Mouse (Mus musculus) cerebellum, adult 2 months (tissue): Measurements from ENCODE around the gene Tmem104. TPM values are rescaled to one million over a fixed set of nuclear protein-coding genes. Genes with fewer than 3 reads are reported as not detected.

Source experiments
- DNase-seq, 2 experiments: peaks; one replicate each; pipeline ENCODE4 v3.0.0; 2021
- H3K27ac ChIP-seq: fragments of 200-500 bp; 2 replicates; pipeline ENCODE4 v1.5.1; 2012; ENCODE audit warnings: low read length, control low read depth, inconsistent platforms; ENCODE audit not compliant: insufficient read depth
- H3K27me3 ChIP-seq: fragments of 200-500 bp; 2 replicates; pipeline ENCODE4 v1.6.1; 2012; ENCODE audit warnings: inconsistent platforms, mild to moderate bottlenecking, low read length, moderate library complexity; ENCODE audit not compliant: control insufficient read depth, insufficient read depth
- H3K4me1 ChIP-seq: fragments of 200-500 bp; 2 replicates; pipeline ENCODE4 v1.6.1; 2011; ENCODE audit warnings: low read length; ENCODE audit not compliant: control insufficient read depth, insufficient read depth
- H3K4me3 ChIP-seq: fragments of 200-500 bp; replicated peaks from 2 replicates; pipeline ENCODE3; 2011; ENCODE audit warnings: mild to moderate bottlenecking, low read depth, low read length, control low read depth; ENCODE audit not compliant: insufficient read depth
- CTCF ChIP-seq: fragments of 200-500 bp; IDR thresholded peaks from 2 replicates; pipeline ENCODE4 v1.5.1; 2011; ENCODE audit warnings: low read depth, mild to moderate bottlenecking, control low read depth, low read length, moderate library complexity, borderline replicate concordance; ENCODE audit not compliant: insufficient read depth
- POLR2A ChIP-seq: fragments of 200-500 bp; IDR thresholded peaks from 2 replicates; pipeline ENCODE4 v1.6.1; 2011; ENCODE audit warnings: low read length, control low read depth, borderline replicate concordance; ENCODE audit not compliant: insufficient read depth
- WGBS: fragments of 180-500 bp; shearing (Covaris S2); methylation state at CpG from one replicate; pipeline ENCODE4 v1.1.7; 2018; 5-methylcytosine and 5-hydroxymethylcytosine counted together
- polyA plus RNA-seq: library from polyadenylated mRNA; depleted of rRNA; stranded (reverse); fragments of >200 nt; gene quantifications from 2 replicates; pipeline ENCODE4 v1.2.3, GENCODE M21; 2012

The Tmem104 gene
- polyA plus RNA-seq, 1 experiment: 13.3 TPM

GRCm38 (mm10) chr11:115162205-115162601 lies 25.1 kb upstream of the Tmem104 start:
- no peak for DNase-seq
- Histone ChIP-seq H3K27me3 (no peaks in the 10 kb centered on the region), H3K4me1 (peaks cover 5% of the 10 kb centered on the region; the same call in 1 of the 2 replicates), H3K4me3 (no peak overlapping the region), H3K27ac (no peak overlapping the region)
- 47% methylated on average over 9 of the region's 9 CpGs for WGBS
- TF ChIP-seq CTCF (no peak), POLR2A (no peak)

GRCm38 (mm10) chr11:115162832-115163480 lies 24.3 kb upstream of the Tmem104 start, which contains the start of gene Slc9a3r1:
Slc9a3r1 (plus strand) TSS chr11:115163341.
- Histone ChIP-seq H3K27ac (peak within 1 kb of the TSS; percentile 71), H3K4me1 (peaks cover 5% of the 10 kb centered on the region; the same call in 1 of the 2 replicates), H3K27me3 (no peaks in the 10 kb centered on the region), H3K4me3 (peak within 1 kb of the TSS; percentile 83)
- under 1% methylated on average over 47 of the region's 47 CpGs for WGBS
- peak; percentile 99 for DNase-seq
- TF ChIP-seq POLR2A (peak; percentile 96), CTCF (no peak)

GRCm38 (mm10) chr11:115163568-115164150 lies 23.6 kb upstream of the Tmem104 start:
- WGBS: under 1% methylated on average over 47 of the region's 47 CpGs
- no peaks in the 10 kb centered on the region for H3K27me3 ChIP-seq

GRCm38 (mm10) chr11:115164341-115164975 lies 22.8 kb upstream of the Tmem104 start:
- Histone ChIP-seq H3K4me1 (peaks cover 5% of the 10 kb centered on the region; the same call in 1 of the 2 replicates), H3K4me3 (peak overlapping the region; percentile 83), H3K27ac (peak overlapping the region; percentile 46), H3K27me3 (no peaks in the 10 kb centered on the region)
- under 1% methylated on average over 14 of the region's 14 CpGs for WGBS
- no peak for TF ChIP-seq POLR2A
- no peak for TF ChIP-seq CTCF
- peak in 1 of 2 experiments; percentile 39 for DNase-seq

More at GRCm38 (mm10) chr11:115163568-115164150, 23.6 kb upstream of the Tmem104 start:
- peak overlapping the region; percentile 71 for H3K27ac ChIP-seq
- TF ChIP-seq CTCF: no peak
- TF ChIP-seq POLR2A: no peak
- DNase-seq: peak in 1 of 2 experiments; percentile 57
- H3K4me1 ChIP-seq: peaks cover 5% of the 10 kb centered on the region; the same call in 1 of the 2 replicates
- H3K4me3 ChIP-seq: peak overlapping the region; percentile 83

- H3K4me3 ChIP-seq: peak overlapping the region; percentile 83
- peak; percentile 73 to 81 for DNase-seq
- H3K27ac ChIP-seq: peak overlapping the region; percentile 46
- H3K4me1 ChIP-seq: peaks cover 5% of the 10 kb centered on the region; the same call in 1 of the 2 replicates
- no peaks in the 10 kb centered on the region for H3K27me3 ChIP-seq
- 4% methylated on average over 9 of the region's 9 CpGs for WGBS
- no peak for TF ChIP-seq CTCF
- TF ChIP-seq POLR2A: peak; percentile 37; the same call in 1 of the 2 replicates
These were observed 22.3 kb upstream of the Tmem104 start for GRCm38 (mm10) chr11:115164976-115165374.

GRCm38 (mm10) chr11:115166776-115167175 lies 20.5 kb upstream of the Tmem104 start:
- TF ChIP-seq POLR2A (no peak), CTCF (no peak)
- 71% methylated on average over 3 of the region's 3 CpGs for WGBS
- no peak overlapping the region for H3K4me3 ChIP-seq

GRCm38 (mm10) chr11:115167631-115168249 lies 19.5 kb upstream of the Tmem104 start:
- Histone ChIP-seq H3K27me3 (no peaks in the 10 kb centered on the region), H3K4me3 (no peak overlapping the region), H3K4me1 (peaks cover 12% of the 10 kb centered on the region), H3K27ac (no peak overlapping the region)
- no peak for TF ChIP-seq POLR2A
- no peak for TF ChIP-seq CTCF
- WGBS: 76% methylated on average over 8 of the region's 8 CpGs
- DNase-seq: peak in 1 of 2 experiments; percentile 14

More at GRCm38 (mm10) chr11:115166776-115167175, 20.5 kb upstream of the Tmem104 start:
- DNase-seq: peak in 1 of 2 experiments; percentile 10
- H3K27ac ChIP-seq: no peak overlapping the region
- no peaks in the 10 kb centered on the region for H3K27me3 ChIP-seq
- H3K4me1 ChIP-seq: peaks cover 9% of the 10 kb centered on the region; the same call in 1 of the 2 replicates
